Mouse (Mus musculus): ENCODE measurements around the gene Tlr3. TPM values are rescaled to one million over a fixed set of nuclear protein-coding genes. Genes with fewer than 3 reads are reported as not detected.

Gene Tlr3
- polyA plus RNA-seq, 1 experiment from 2014 or later: 1.4 TPM

- ATAC-seq: peak; percentile 94
- H3K9me3 ChIP-seq (ENCODE audit: control insufficient read depth, low read length): no peaks in the 10 kb centered on the region
- H3K36me3 ChIP-seq (ENCODE audit: control insufficient read depth, insufficient read depth, low read length): no peaks in the 10 kb centered on the region
- H3K27me3 ChIP-seq (replicated peaks; ENCODE audit: control insufficient read depth, insufficient read depth, low read length): no peaks in the 10 kb centered on the region
- peak overlapping the region; percentile 60 for H3K4me2 ChIP-seq (ENCODE audit: low read length)
- peak overlapping the region; percentile 48; the same call in 1 of the 2 replicates for H3K27ac ChIP-seq (ENCODE audit: low read depth, low read length)
- H3K4me3 ChIP-seq (ENCODE audit: low read length): peak overlapping the region; percentile 30
- WGBS: 9% methylated on average over 18 of the region's 18 CpGs
- H3K9ac ChIP-seq (ENCODE audit: low read depth, low read length): peak overlapping the region; percentile 50
- no peaks in the 10 kb centered on the region for H3K4me1 ChIP-seq (ENCODE audit: control insufficient read depth, insufficient read depth, low read depth, low read length)
Measured at GRCm38 (mm10) chr8:45410146-45410880, 567 bp downstream of the Tlr3 start.

GRCm38 (mm10) chr8:45409702-45410101 lies 1.2 kb downstream of the Tlr3 start:
- Histone ChIP-seq H3K4me1 (ENCODE audit: control insufficient read depth, insufficient read depth, low read depth, low read length) (no peaks in the 10 kb centered on the region), H3K27ac (ENCODE audit: low read depth, low read length) (no peak overlapping the region), H3K9ac (ENCODE audit: low read depth, low read length) (no peak overlapping the region; the same call in 1 of the 2 replicates), H3K9me3 (ENCODE audit: control insufficient read depth, low read length) (no peaks in the 10 kb centered on the region), H3K4me3 (ENCODE audit: low read length) (peak overlapping the region; percentile 30), H3K4me2 (ENCODE audit: low read length) (peak overlapping the region; percentile 60), H3K36me3 (ENCODE audit: control insufficient read depth, insufficient read depth, low read length) (no peaks in the 10 kb centered on the region), H3K27me3 (replicated peaks; ENCODE audit: control insufficient read depth, insufficient read depth, low read length) (no peaks in the 10 kb centered on the region)
- no peak for ATAC-seq
- 43% methylated on average over 4 of the region's 4 CpGs for WGBS

GRCm38 (mm10) chr8:45383250-45383649 lies 27.6 kb downstream of the Tlr3 start:
- H3K36me3 ChIP-seq (ENCODE audit: control insufficient read depth, insufficient read depth, low read length): no peaks in the 10 kb centered on the region
- 30% methylated on average over 1 of the region's 1 CpGs for WGBS
- no peak overlapping the region for H3K9ac ChIP-seq (ENCODE audit: low read depth, low read length)
- H3K27me3 ChIP-seq (replicated peaks; ENCODE audit: control insufficient read depth, insufficient read depth, low read length): no peaks in the 10 kb centered on the region
- no peak for ATAC-seq
- H3K4me1 ChIP-seq (ENCODE audit: control insufficient read depth, insufficient read depth, low read depth, low read length): peaks cover 13% of the 10 kb centered on the region
- no peak overlapping the region for H3K4me3 ChIP-seq (ENCODE audit: low read length)
- no peaks in the 10 kb centered on the region for H3K9me3 ChIP-seq (ENCODE audit: control insufficient read depth, low read length)
- H3K27ac ChIP-seq (ENCODE audit: low read depth, low read length): no peak overlapping the region
- H3K4me2 ChIP-seq (ENCODE audit: low read length): no peak overlapping the region

GRCm38 (mm10) chr8:45381963-45382347 lies 28.9 kb downstream of the Tlr3 start, which contains the start of gene Fam149a:
Gene Fam149a (minus strand): TSS chr8:45382291.
- Histone ChIP-seq H3K4me1 (ENCODE audit: control insufficient read depth, insufficient read depth, low read depth, low read length) (peaks cover 13% of the 10 kb centered on the region), H3K27ac (ENCODE audit: low read depth, low read length) (no peak within 1 kb of the TSS), H3K27me3 (replicated peaks; ENCODE audit: control insufficient read depth, insufficient read depth, low read length) (no peaks in the 10 kb centered on the region), H3K9ac (ENCODE audit: low read depth, low read length) (peak within 1 kb of the TSS; percentile 65), H3K4me2 (ENCODE audit: low read length) (peak within 1 kb of the TSS; percentile 97), H3K36me3 (ENCODE audit: control insufficient read depth, insufficient read depth, low read length) (no peaks in the 10 kb centered on the region), H3K4me3 (ENCODE audit: low read length) (peak within 1 kb of the TSS; percentile 51), H3K9me3 (ENCODE audit: control insufficient read depth, low read length) (no peaks in the 10 kb centered on the region)
- ATAC-seq: peak; percentile 84
- 3% methylated on average over 6 of the region's 6 CpGs for WGBS

GRCm38 (mm10) chr8:45381075-45381962 lies 29.6 kb downstream of the Tlr3 start:
- peak; percentile 79 for ATAC-seq
- Histone ChIP-seq H3K4me1 (ENCODE audit: control insufficient read depth, insufficient read depth, low read depth, low read length) (peaks cover 13% of the 10 kb centered on the region), H3K27me3 (replicated peaks; ENCODE audit: control insufficient read depth, insufficient read depth, low read length) (no peaks in the 10 kb centered on the region), H3K4me2 (ENCODE audit: low read length) (peak overlapping the region; percentile 97), H3K9me3 (ENCODE audit: control insufficient read depth, low read length) (no peaks in the 10 kb centered on the region), H3K4me3 (ENCODE audit: low read length) (peak overlapping the region; percentile 51), H3K36me3 (ENCODE audit: control insufficient read depth, insufficient read depth, low read length) (no peaks in the 10 kb centered on the region), H3K9ac (ENCODE audit: low read depth, low read length) (peak overlapping the region; percentile 65), H3K27ac (ENCODE audit: low read depth, low read length) (no peak overlapping the region)
- WGBS: 3% methylated on average over 38 of the region's 38 CpGs

- no peak for ATAC-seq
Measured at GRCm38 (mm10) chr8:45380598-45380997, 30.3 kb downstream of the Tlr3 start.

GRCm38 (mm10) chr8:45374071-45374470 lies 36.8 kb downstream of the Tlr3 start:
- no peaks in the 10 kb centered on the region for H3K9me3 ChIP-seq (ENCODE audit: control insufficient read depth, low read length)
- no peak overlapping the region for H3K4me2 ChIP-seq (ENCODE audit: low read length)
- no peaks in the 10 kb centered on the region for H3K27me3 ChIP-seq (replicated peaks; ENCODE audit: control insufficient read depth, insufficient read depth, low read length)
- H3K27ac ChIP-seq (ENCODE audit: low read depth, low read length): no peak overlapping the region
- H3K9ac ChIP-seq (ENCODE audit: low read depth, low read length): no peak overlapping the region
- H3K4me3 ChIP-seq (ENCODE audit: low read length): no peak overlapping the region
- H3K36me3 ChIP-seq (ENCODE audit: control insufficient read depth, insufficient read depth, low read length): no peaks in the 10 kb centered on the region
- no peak for ATAC-seq
- 76% methylated on average over 3 of the region's 3 CpGs for WGBS
- H3K4me1 ChIP-seq (ENCODE audit: control insufficient read depth, insufficient read depth, low read depth, low read length): no peaks in the 10 kb centered on the region

More at GRCm38 (mm10) chr8:45380598-45380997, 30.3 kb downstream of the Tlr3 start:
- Histone ChIP-seq H3K4me1 (ENCODE audit: control insufficient read depth, insufficient read depth, low read depth, low read length) (peaks cover 13% of the 10 kb centered on the region), H3K9ac (ENCODE audit: low read depth, low read length) (no peak overlapping the region), H3K27me3 (replicated peaks; ENCODE audit: control insufficient read depth, insufficient read depth, low read length) (no peaks in the 10 kb centered on the region), H3K36me3 (ENCODE audit: control insufficient read depth, insufficient read depth, low read length) (no peaks in the 10 kb centered on the region), H3K9me3 (ENCODE audit: control insufficient read depth, low read length) (no peaks in the 10 kb centered on the region), H3K27ac (ENCODE audit: low read depth, low read length) (no peak overlapping the region), H3K4me2 (ENCODE audit: low read length) (peak overlapping the region; percentile 97), H3K4me3 (ENCODE audit: low read length) (no peak overlapping the region; the same call in 1 of the 2 replicates)
- WGBS: 20% methylated on average over 4 of the region's 4 CpGs

- Histone ChIP-seq H3K4me3 (ENCODE audit: low read length) (no peak overlapping the region), H3K27me3 (replicated peaks; ENCODE audit: control insufficient read depth, insufficient read depth, low read length) (no peaks in the 10 kb centered on the region), H3K36me3 (ENCODE audit: control insufficient read depth, insufficient read depth, low read length) (no peaks in the 10 kb centered on the region), H3K4me2 (ENCODE audit: low read length) (no peak overlapping the region), H3K9ac (ENCODE audit: low read depth, low read length) (no peak overlapping the region), H3K9me3 (ENCODE audit: control insufficient read depth, low read length) (no peaks in the 10 kb centered on the region), H3K4me1 (ENCODE audit: control insufficient read depth, insufficient read depth, low read depth, low read length) (no peaks in the 10 kb centered on the region), H3K27ac (ENCODE audit: low read depth, low read length) (no peak overlapping the region)
- no peak for ATAC-seq
- WGBS: 96% methylated on average over 1 of the region's 1 CpGs
Measured at GRCm38 (mm10) chr8:45367154-45367553, 43.7 kb downstream of the Tlr3 start.

GRCm38 (mm10) chr8:45363220-45363619 lies 47.7 kb downstream of the Tlr3 start:
- ATAC-seq: no peak
- 84% methylated on average over 1 of the region's 1 CpGs for WGBS
- Histone ChIP-seq H3K27ac (ENCODE audit: low read depth, low read length) (no peak overlapping the region), H3K4me3 (ENCODE audit: low read length) (no peak overlapping the region), H3K4me2 (ENCODE audit: low read length) (no peak overlapping the region), H3K9me3 (ENCODE audit: control insufficient read depth, low read length) (no peaks in the 10 kb centered on the region), H3K36me3 (ENCODE audit: control insufficient read depth, insufficient read depth, low read length) (no peaks in the 10 kb centered on the region), H3K9ac (ENCODE audit: low read depth, low read length) (no peak overlapping the region), H3K4me1 (ENCODE audit: control insufficient read depth, insufficient read depth, low read depth, low read length) (no peaks in the 10 kb centered on the region; the same call in 1 of the 2 replicates), H3K27me3 (replicated peaks; ENCODE audit: control insufficient read depth, insufficient read depth, low read length) (no peaks in the 10 kb centered on the region)
